Mouse (Mus musculus) G1E (cell line): ENCODE measurements around the gene Ltb4r2. TPM values are rescaled to one million over a fixed set of nuclear protein-coding genes. Genes with fewer than 3 reads are reported as not detected.

Experiments
- ATAC-seq: 2 replicates; pipeline ENCODE4 v1.8.0; 2016; ENCODE audit warnings: mild to moderate bottlenecking; ENCODE audit not compliant: insufficient number of reproducible peaks, poor library complexity, low FRiP score, severe bottlenecking; ENCODE audit errors: extremely low read depth
- DNase-seq: peaks from one replicate; pipeline ENCODE4 v3.0.0; 2012; ENCODE audit warnings: low spot score
- H3K27me3 ChIP-seq: 2 replicates; pipeline ENCODE4 v1.6.1; 2012; ENCODE audit warnings: mild to moderate bottlenecking, low read length, inconsistent platforms; ENCODE audit not compliant: insufficient read depth
- H3K36me3 ChIP-seq: replicated peaks from 2 replicates; pipeline ENCODE3; 2012; ENCODE audit warnings: mild to moderate bottlenecking, inconsistent platforms
- H3K4me1 ChIP-seq: 2 replicates; pipeline ENCODE4 v1.6.1; 2012; ENCODE audit warnings: low read depth, low read length, inconsistent platforms, mixed read lengths; ENCODE audit not compliant: insufficient read depth
- H3K4me3 ChIP-seq: 2 replicates; pipeline ENCODE4 v1.5.1; 2012; ENCODE audit warnings: low read depth, mild to moderate bottlenecking, inconsistent platforms, low read length, moderate library complexity, mixed read lengths
- H3K9me3 ChIP-seq: replicated peaks from 2 replicates; pipeline ENCODE4 v1.6.1; 2012; ENCODE audit warnings: inconsistent platforms
- CTCF ChIP-seq: IDR thresholded peaks from 2 replicates; pipeline ENCODE4 v1.5.1; 2012; ENCODE audit warnings: low read depth, low read length, inconsistent platforms, mixed read lengths
- GATA1 ChIP-seq: IDR thresholded peaks from 2 replicates; pipeline ENCODE4 v1.6.1; 2012; ENCODE audit warnings: borderline replicate concordance, low read length, inconsistent platforms, mixed read lengths
- GATA2 ChIP-seq: IDR thresholded peaks from 2 replicates; pipeline ENCODE4 v1.6.1; 2012; ENCODE audit warnings: low read depth, low read length, inconsistent platforms, borderline replicate concordance
- POLR2AphosphoS5 ChIP-seq: IDR thresholded peaks from 2 replicates; pipeline ENCODE4 v1.6.1; 2012; ENCODE audit warnings: low read depth, low read length, inconsistent platforms; ENCODE audit not compliant: insufficient replicate concordance
- TAL1 ChIP-seq: conservative IDR thresholded peaks from 2 replicates; pipeline ENCODE4 v1.6.1; 2012; ENCODE audit warnings: low read depth, low read length, inconsistent platforms, mixed read lengths
- polyA plus RNA-seq: library from polyadenylated mRNA; stranded (reverse); fragments of >175 nt; gene quantifications from 2 replicates; pipeline ENCODE4 v1.2.3, GENCODE M21; 2012
- total RNA-seq, 2 experiments: library from RNA; stranded (forward) in 1 of 2; stranded (reverse) in 1 of 2; fragments of 200-1000 nt in 1 of 2; fragments of >200 nt in 1 of 2; fragmentation: Nextera tagmentation in 1 of 2; gene quantifications; 2 replicates each; pipeline ENCODE4 v1.2.3; 2014 to 2017

Ltb4r2 gene
- total and polyA plus RNA-seq, 3 experiments: 0.11 TPM; not detected in 2

DNA sequence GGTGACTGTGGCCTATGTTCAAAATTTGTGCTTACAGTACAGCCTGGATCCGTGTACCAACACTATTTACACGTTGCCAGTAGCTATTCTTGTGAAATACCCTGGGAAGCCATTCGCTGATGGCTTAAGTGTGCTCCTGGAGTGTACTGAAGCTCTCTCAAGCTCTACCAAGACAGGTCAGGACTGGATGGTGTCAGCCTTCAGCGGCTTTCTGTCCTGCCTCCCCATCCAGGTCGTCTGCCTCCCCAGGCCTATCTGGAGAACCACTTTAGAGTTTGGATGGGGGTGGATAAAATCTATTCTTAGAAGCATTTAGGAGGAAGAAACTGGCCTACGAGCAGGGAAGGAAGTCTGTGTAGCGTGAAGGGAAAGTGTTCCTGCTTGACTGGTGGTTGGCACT, 1.9 kb downstream of the Ltb4r2 start:
- Histone ChIP-seq H3K4me3 (no peak overlapping the region), H3K4me1 (peaks cover 67% of the 10 kb centered on the region)

DNA sequence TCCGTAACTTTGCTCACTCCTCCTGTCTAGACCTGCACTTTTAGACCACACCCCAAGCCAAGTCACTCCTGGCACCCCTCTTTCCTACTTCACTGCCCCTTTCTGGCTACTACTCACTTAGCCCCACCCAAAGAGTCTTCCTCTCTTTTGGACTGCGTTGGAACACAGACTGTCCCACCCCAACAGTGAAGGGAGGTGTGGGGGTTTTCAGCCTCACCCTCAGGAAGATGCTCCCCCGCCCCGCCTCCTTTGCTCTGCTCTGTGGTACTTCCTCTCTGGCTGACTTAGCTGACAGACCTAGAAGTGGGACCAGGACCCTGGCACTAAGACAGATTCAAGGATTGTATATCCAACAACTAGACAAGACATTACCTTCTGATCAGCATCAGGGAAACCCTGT, 4.5 kb downstream of the Ltb4r2 start, which contains the start of gene Ltb4r1:
Gene Ltb4r1, plus strand, starts transcription at position 267 of the 400 bp plus-strand sequence.
- TF ChIP-seq GATA1 (no peak), TAL1 (no peak), POLR2AphosphoS5 (no peak), GATA2 (no peak), CTCF (no peak)
- DNase-seq: peak; percentile 38
- Histone ChIP-seq H3K4me1 (peaks cover 85% of the 10 kb centered on the region), H3K9me3 (peaks cover 10% of the 10 kb centered on the region), H3K36me3 (peaks cover 5% of the 10 kb centered on the region), H3K4me3 (peak within 1 kb of the TSS; percentile 42; the same call in 1 of the 2 replicates), H3K27me3 (peaks cover 7% of the 10 kb centered on the region; the same call in 1 of the 2 replicates)
- ATAC-seq: no peak

More for the DNA sequence above, 1.9 kb downstream of the Ltb4r2 start:
- ATAC-seq: no peak
- TF ChIP-seq POLR2AphosphoS5: no peak
- TF ChIP-seq TAL1: no peak
- no peak for TF ChIP-seq GATA1
- no peak for TF ChIP-seq CTCF
- no peak for TF ChIP-seq GATA2
- H3K27me3 ChIP-seq: peaks cover 7% of the 10 kb centered on the region; the same call in 1 of the 2 replicates
- no peak for DNase-seq
- H3K9me3 ChIP-seq: peaks cover 9% of the 10 kb centered on the region
- H3K36me3 ChIP-seq: peaks cover 7% of the 10 kb centered on the region

DNA sequence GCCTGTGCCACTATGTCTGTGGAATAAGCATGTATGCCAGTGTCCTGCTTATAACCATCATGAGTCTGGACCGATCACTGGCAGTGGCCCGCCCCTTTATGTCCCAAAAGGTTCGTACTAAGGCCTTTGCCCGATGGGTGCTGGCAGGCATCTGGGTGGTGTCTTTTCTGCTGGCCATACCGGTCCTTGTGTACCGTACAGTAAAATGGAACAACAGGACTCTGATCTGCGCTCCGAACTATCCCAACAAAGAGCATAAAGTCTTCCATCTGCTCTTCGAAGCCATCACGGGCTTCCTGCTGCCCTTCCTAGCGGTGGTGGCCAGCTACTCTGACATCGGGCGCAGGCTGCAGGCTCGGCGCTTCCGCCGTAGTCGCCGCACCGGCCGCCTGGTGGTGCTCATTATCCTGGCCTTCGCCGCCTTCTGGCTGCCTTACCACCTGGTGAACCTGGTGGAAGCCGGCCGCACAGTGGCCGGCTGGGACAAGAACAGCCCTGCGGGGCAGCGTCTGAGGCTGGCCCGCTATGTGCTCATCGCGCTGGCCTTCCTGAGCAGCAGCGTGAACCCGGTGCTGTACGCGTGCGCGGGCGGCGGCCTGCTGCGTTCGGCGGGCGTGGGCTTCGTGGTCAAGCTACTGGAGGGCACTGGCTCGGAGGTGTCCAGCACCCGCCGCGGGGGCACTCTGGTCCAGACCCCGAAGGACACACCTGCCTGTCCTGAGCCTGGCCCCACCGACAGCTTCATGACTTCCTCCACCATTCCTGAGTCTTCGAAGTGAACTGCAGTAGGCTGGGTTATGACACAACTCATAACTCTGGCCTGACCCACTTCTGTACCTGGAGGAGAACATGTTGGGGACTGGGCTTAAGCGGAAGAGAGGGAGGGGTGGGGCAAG, 6.5 kb downstream of the Ltb4r2 start:
- peak overlapping the region; percentile 44; the same call in 1 of the 2 replicates for H3K4me3 ChIP-seq
- peaks cover 7% of the 10 kb centered on the region for H3K9me3 ChIP-seq
- H3K27me3 ChIP-seq: peaks cover 11% of the 10 kb centered on the region
- no peak for ATAC-seq
- TF ChIP-seq GATA1 (no peak), CTCF (no peak), TAL1 (no peak), GATA2 (no peak), POLR2AphosphoS5 (no peak)
- peaks cover 93% of the 10 kb centered on the region for H3K4me1 ChIP-seq
- H3K36me3 ChIP-seq: no peaks in the 10 kb centered on the region
- DNase-seq: no peak

DNA sequence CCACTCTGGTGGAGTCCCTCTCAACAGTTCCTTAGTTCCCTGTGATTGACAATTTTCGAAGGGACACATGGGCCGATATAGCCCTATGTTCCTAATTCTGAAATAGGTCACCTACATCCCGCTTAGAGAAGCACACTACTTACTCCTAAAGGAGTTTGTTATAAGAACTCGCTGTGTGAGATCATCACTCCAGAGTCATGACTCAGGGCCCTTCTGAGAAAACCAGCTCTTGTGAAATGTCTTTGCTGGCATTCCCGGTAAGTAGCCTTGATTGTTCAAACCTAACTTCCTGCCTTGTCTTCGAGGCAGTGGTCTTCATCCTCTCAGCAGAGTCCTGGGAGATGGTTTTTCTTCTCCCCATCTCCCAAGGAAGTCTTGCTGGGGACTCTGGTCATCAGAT, 7.3 kb downstream of the Ltb4r2 start:
- TF ChIP-seq TAL1: no peak
- no peak for TF ChIP-seq POLR2AphosphoS5
- TF ChIP-seq GATA1: no peak
- TF ChIP-seq GATA2: no peak
- no peak for TF ChIP-seq CTCF
- peaks cover 17% of the 10 kb centered on the region for H3K27me3 ChIP-seq
- no peak overlapping the region; the same call in 1 of the 2 replicates for H3K4me3 ChIP-seq
- ATAC-seq: no peak
- H3K9me3 ChIP-seq: peaks cover 7% of the 10 kb centered on the region
- H3K4me1 ChIP-seq: peaks cover 90% of the 10 kb centered on the region
- no peak for DNase-seq
- no peaks in the 10 kb centered on the region for H3K36me3 ChIP-seq

DNA sequence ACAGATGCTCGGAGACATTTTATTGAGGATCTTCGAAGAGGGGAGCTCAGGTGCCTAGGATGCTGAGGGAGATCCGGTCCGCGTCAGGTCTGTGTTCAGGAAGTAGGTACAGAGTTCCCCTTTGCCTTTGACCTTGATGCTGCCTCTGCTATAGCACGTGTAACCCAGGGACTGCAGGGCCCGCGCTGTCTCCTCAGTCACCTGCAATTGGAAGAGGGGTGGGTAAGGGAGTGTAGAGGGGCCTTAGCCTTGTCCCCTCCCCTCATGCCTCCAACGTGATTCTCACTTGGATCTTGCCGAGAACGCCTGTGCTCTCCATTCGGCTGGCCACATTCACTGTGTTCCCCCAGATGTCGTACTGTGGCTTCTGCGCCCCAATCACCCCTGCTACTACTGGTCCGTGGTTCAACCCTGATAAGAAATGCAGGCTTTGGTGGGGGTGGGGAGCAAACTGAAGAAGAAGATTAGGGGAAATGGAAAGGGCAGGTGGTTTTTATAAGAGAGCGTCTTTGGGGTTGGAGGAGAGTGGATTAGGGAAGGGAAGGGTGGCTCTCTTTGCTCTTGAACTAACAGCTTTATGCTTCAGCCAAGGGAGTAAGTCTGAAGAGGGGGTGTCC, 8.0 kb downstream of the Ltb4r2 start:
- peak overlapping the region; percentile 61; the same call in 1 of the 2 replicates for H3K4me3 ChIP-seq
- DNase-seq (peak; percentile 77), ATAC-seq (peak; percentile 85)
- TF ChIP-seq TAL1 (peak; percentile 63), GATA2 (no peak)
- H3K36me3 ChIP-seq: no peaks in the 10 kb centered on the region
- H3K27me3 ChIP-seq: peaks cover 24% of the 10 kb centered on the region
- H3K9me3 ChIP-seq: peaks cover 7% of the 10 kb centered on the region
- peaks cover 90% of the 10 kb centered on the region for H3K4me1 ChIP-seq

DNA sequence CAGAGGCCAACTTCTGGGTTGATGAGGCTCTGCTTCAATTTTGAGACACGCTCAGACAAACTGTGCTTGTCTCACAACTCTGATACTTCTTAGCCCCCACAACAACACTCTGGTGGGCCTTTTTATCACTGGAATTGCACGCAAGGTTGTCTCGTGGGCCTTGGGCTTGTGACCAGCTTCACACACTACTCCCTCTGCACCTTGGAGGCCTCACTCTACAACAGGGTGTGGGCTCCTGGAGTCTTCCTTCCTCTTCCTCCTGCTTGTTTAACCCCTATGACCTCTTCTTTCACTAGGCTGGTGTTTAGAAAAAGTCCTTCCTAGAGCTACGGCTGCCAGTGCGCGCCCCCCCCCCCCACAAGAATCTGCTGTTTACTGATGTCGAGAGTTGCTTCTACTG, 15.5 kb downstream of the Ltb4r2 start:
- Histone ChIP-seq H3K4me3 (no peak overlapping the region), H3K27me3 (peaks cover 87% of the 10 kb centered on the region), H3K36me3 (no peaks in the 10 kb centered on the region), H3K9me3 (no peaks in the 10 kb centered on the region), H3K4me1 (peaks cover 65% of the 10 kb centered on the region)
- no peak for TF ChIP-seq GATA2
- no peak for TF ChIP-seq CTCF
- no peak for TF ChIP-seq GATA1
- no peak for TF ChIP-seq POLR2AphosphoS5
- no peak for TF ChIP-seq TAL1
- DNase-seq: no peak
- no peak for ATAC-seq
